Mouse (Mus musculus) layer of hippocampus, adult 9-11 months (tissue): ENCODE measurements around the gene Cyp2c40.
"Not testable (repeated sequence)": the region's sequence is repeated elsewhere in the genome, so short reads cannot be mapped to it uniquely, and the experiment has no call there.

Experiments
- DNase-seq: peaks from one replicate; pipeline ENCODE4 v3.0.0; 2022

Gene Cyp2c40

GRCm38 (mm10) chr19:39812714-39813113, at the start of gene Cyp2c40:
Gene Cyp2c40 (minus strand): TSS chr19:39812814.
- not testable (repeated sequence) for DNase-seq

- not testable (repeated sequence) for DNase-seq
These were observed 8.3 kb upstream of the Cyp2c40 start for GRCm38 (mm10) chr19:39820931-39821330.

- not testable (repeated sequence) for DNase-seq
These were observed 3.8 kb upstream of the Cyp2c40 start for GRCm38 (mm10) chr19:39816400-39816799.

- DNase-seq, result not testable (repeated sequence)
These were observed 3.4 kb upstream of the Cyp2c40 start for GRCm38 (mm10) chr19:39815991-39816390.

- not testable (repeated sequence) for DNase-seq
These were observed 27.2 kb downstream of the Cyp2c40 start for GRCm38 (mm10) chr19:39785458-39785857.

- no peak for DNase-seq
These were observed 67.3 kb downstream of the Cyp2c40 start for GRCm38 (mm10) chr19:39745357-39745756.

- not testable (repeated sequence) for DNase-seq
These were observed 68.3 kb downstream of the Cyp2c40 start for GRCm38 (mm10) chr19:39744361-39744760.

- DNase-seq, result no peak
These were observed 71.7 kb downstream of the Cyp2c40 start, which contains the start of gene Cyp2c68 for GRCm38 (mm10) chr19:39740920-39741319. Gene Cyp2c68 (minus strand): TSS chr19:39741054.
